Mouse (Mus musculus): ENCODE measurements around the gene Il6ra. TPM values are rescaled to one million over a fixed set of nuclear protein-coding genes. Genes with fewer than 3 reads are reported as not detected.

Il6ra gene
- 5.3 and 6.3 TPM in 2 replicates for polyA plus RNA-seq (2015; fragmentation: Nextera tagmentation; extraction: Ambion mirVana)

- H3K4me2 ChIP-seq, result peak within 1 kb of the TSS; percentile 78
- ATAC-seq (ENCODE audit: insufficient read depth), result peak; percentile 72
- H3K9ac ChIP-seq, result peak within 1 kb of the TSS; percentile 52
- peak within 1 kb of the TSS; percentile 75 for H3K27ac ChIP-seq (replicated peaks)
- 1% methylated on average over 75 of the region's 75 CpGs for WGBS (ENCODE audit: insufficient replicate concordance)
- H3K27me3 ChIP-seq, result peaks cover 68% of the 10 kb centered on the region
- H3K4me1 ChIP-seq (replicated peaks), result peaks cover 40% of the 10 kb centered on the region
- H3K36me3 ChIP-seq (replicated peaks), result no peaks in the 10 kb centered on the region
- no peaks in the 10 kb centered on the region for H3K9me3 ChIP-seq (replicated peaks)
- peak within 1 kb of the TSS; percentile 61 for H3K4me3 ChIP-seq (replicated peaks)
Observed at GRCm38 (mm10) chr3:89912543-89913391, at the start of gene Il6ra. Il6ra (minus strand) TSS chr3:89913196.

- no peak for ATAC-seq (ENCODE audit: insufficient read depth)
- 7% methylated on average over 14 of the region's 14 CpGs for WGBS (ENCODE audit: insufficient replicate concordance)
- H3K9ac ChIP-seq, result peak overlapping the region; percentile 25; the same call in 1 of the 2 replicates
- no peaks in the 10 kb centered on the region for H3K36me3 ChIP-seq (replicated peaks)
- peak overlapping the region; percentile 61 for H3K4me3 ChIP-seq (replicated peaks)
- H3K9me3 ChIP-seq (replicated peaks), result no peaks in the 10 kb centered on the region
- H3K27ac ChIP-seq (replicated peaks), result peak overlapping the region; percentile 66; the same call in 1 of the 2 replicates
- H3K27me3 ChIP-seq, result peaks cover 62% of the 10 kb centered on the region
- peaks cover 44% of the 10 kb centered on the region for H3K4me1 ChIP-seq (replicated peaks)
- peak overlapping the region; percentile 77 for H3K4me2 ChIP-seq
Observed at GRCm38 (mm10) chr3:89962059-89962750, 49.2 kb upstream of the Il6ra start.

DNA sequence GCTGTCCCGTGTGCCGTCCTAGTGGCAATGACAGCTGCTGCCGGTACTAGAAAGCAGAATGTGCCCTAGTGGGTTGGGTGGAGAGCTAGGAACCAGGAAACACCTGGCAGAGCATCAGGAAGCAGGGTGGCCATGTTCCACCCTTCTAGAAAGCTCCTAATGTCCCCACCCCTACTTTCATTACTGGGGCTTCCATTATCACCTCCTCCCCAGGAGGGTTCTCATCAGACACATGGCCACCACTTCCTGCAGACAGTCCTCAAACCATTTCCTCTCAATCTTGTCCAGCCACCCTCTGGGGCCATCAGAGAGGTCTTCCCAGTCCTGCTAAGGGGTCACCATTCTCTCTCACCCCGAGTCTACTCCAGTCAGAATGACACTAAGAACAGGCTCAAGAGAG lies 48.4 kb upstream of the Il6ra start:
- Histone ChIP-seq H3K36me3 (replicated peaks) (no peaks in the 10 kb centered on the region), H3K4me2 (peak overlapping the region; percentile 77), H3K9me3 (replicated peaks) (no peaks in the 10 kb centered on the region), H3K4me1 (replicated peaks) (peaks cover 44% of the 10 kb centered on the region), H3K4me3 (replicated peaks) (peak overlapping the region; percentile 61; the same call in 1 of the 2 replicates), H3K27ac (replicated peaks) (no peak overlapping the region), H3K27me3 (peaks cover 62% of the 10 kb centered on the region), H3K9ac (no peak overlapping the region)
- 9% methylated on average over 4 of the region's 4 CpGs for WGBS (ENCODE audit: insufficient replicate concordance)
- no peak for ATAC-seq (ENCODE audit: insufficient read depth)

DNA sequence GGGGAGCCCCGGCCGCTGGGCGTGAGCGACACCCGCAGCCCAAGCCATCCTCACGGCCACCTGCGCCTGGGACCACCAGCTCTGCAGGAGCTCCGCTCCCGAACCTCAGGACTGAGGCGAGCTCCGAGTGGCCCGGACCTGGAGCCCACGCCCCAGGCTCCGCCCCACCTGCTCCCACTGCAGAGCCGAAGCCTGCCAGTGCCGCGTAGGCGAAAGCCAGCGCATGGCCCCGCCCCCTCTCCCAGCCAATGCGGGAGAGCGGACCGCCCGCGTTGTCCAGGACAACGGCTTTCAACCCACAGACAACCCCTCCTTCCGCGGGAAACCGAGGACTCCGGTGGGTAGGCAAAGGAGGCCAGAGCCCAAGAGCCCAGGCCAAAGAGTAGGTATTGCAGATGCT lies 47.5 kb upstream of the Il6ra start:
- WGBS (ENCODE audit: insufficient replicate concordance), result under 1% methylated on average over 30 of the region's 30 CpGs
- Histone ChIP-seq H3K27ac (replicated peaks) (no peak overlapping the region), H3K4me1 (replicated peaks) (peaks cover 44% of the 10 kb centered on the region), H3K4me3 (replicated peaks) (peak overlapping the region; percentile 56), H3K36me3 (replicated peaks) (no peaks in the 10 kb centered on the region), H3K27me3 (peaks cover 62% of the 10 kb centered on the region), H3K9me3 (replicated peaks) (no peaks in the 10 kb centered on the region), H3K4me2 (peak overlapping the region; percentile 77), H3K9ac (peak overlapping the region; percentile 37; the same call in 1 of the 2 replicates)
- ATAC-seq (ENCODE audit: insufficient read depth), result peak; percentile 76

- Histone ChIP-seq H3K36me3 (replicated peaks) (no peaks in the 10 kb centered on the region), H3K4me3 (replicated peaks) (no peak overlapping the region), H3K27ac (replicated peaks) (no peak overlapping the region), H3K27me3 (peaks cover 57% of the 10 kb centered on the region), H3K4me2 (no peak overlapping the region), H3K4me1 (replicated peaks) (peaks cover 42% of the 10 kb centered on the region), H3K9me3 (replicated peaks) (no peaks in the 10 kb centered on the region), H3K9ac (no peak overlapping the region)
- no peak for ATAC-seq (ENCODE audit: insufficient read depth)
- 65% methylated on average over 4 of the region's 4 CpGs for WGBS (ENCODE audit: insufficient replicate concordance)
Observed at GRCm38 (mm10) chr3:89959435-89959834, 46.4 kb upstream of the Il6ra start.

DNA sequence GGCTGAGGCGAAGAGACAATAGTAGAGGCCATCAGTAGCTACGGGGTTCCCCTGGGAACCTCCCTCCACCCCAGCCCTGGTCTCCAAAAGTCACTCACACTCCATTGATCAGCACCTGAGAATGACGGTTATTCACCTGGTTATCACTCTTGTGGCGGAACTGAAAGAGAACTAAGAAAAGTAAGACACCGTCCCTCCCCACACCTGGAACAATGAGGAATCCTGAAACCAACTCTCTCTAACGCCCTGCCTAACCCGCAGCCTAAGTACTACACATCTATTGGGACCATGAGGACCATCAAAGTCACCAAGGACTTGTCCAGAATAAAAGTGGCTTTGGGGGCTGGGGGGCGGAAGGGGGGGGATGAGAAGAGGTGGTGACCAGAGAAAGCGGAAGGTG lies 44.9 kb upstream of the Il6ra start:
- Histone ChIP-seq H3K9me3 (replicated peaks) (no peaks in the 10 kb centered on the region), H3K4me2 (no peak overlapping the region), H3K36me3 (replicated peaks) (no peaks in the 10 kb centered on the region), H3K27me3 (peaks cover 41% of the 10 kb centered on the region), H3K4me3 (replicated peaks) (no peak overlapping the region), H3K27ac (replicated peaks) (no peak overlapping the region), H3K9ac (no peak overlapping the region), H3K4me1 (replicated peaks) (peaks cover 33% of the 10 kb centered on the region)
- ATAC-seq (ENCODE audit: insufficient read depth), result no peak
- 73% methylated on average over 9 of the region's 9 CpGs for WGBS (ENCODE audit: insufficient replicate concordance)

- WGBS (ENCODE audit: insufficient replicate concordance), result 64% methylated on average over 7 of the region's 7 CpGs
- H3K27ac ChIP-seq (replicated peaks), result no peak overlapping the region
- ATAC-seq (ENCODE audit: insufficient read depth), result no peak
- no peaks in the 10 kb centered on the region for H3K9me3 ChIP-seq (replicated peaks)
- H3K36me3 ChIP-seq (replicated peaks), result peaks cover 5% of the 10 kb centered on the region; the same call in 1 of the 2 replicates
- H3K4me1 ChIP-seq (replicated peaks), result peaks cover 18% of the 10 kb centered on the region
- H3K9ac ChIP-seq, result no peak overlapping the region
- H3K4me2 ChIP-seq, result no peak overlapping the region
- H3K27me3 ChIP-seq, result peaks cover 26% of the 10 kb centered on the region
- no peak overlapping the region for H3K4me3 ChIP-seq (replicated peaks)
Observed at GRCm38 (mm10) chr3:89956177-89956971, 43.4 kb upstream of the Il6ra start.

DNA sequence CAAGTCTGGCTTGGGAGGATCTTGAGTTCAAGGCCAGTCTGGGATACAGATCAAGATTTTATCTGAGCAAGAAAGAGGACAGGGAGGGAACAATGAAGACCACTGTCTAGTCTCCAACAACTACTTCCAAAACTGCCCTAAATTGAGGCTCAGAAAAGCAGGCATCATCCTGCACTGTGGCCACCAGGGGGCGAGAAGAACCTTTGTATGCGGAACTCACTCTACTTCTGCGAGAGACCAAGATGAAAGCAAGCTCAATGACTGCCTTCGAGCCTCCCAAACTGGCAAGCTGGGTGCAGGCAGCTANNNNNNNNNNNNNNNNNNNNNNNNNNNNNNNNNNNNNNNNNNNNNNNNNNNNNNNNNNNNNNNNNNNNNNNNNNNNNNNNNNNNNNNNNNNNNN lies 40.4 kb upstream of the Il6ra start:
- no peak overlapping the region for H3K9ac ChIP-seq
- H3K27me3 ChIP-seq, result no peaks in the 10 kb centered on the region
- H3K4me3 ChIP-seq (replicated peaks), result no peak overlapping the region
- no peaks in the 10 kb centered on the region for H3K4me1 ChIP-seq (replicated peaks)
- H3K36me3 ChIP-seq (replicated peaks), result peaks cover 14% of the 10 kb centered on the region; the same call in 1 of the 2 replicates
- no peak overlapping the region for H3K4me2 ChIP-seq
- no peak for ATAC-seq (ENCODE audit: insufficient read depth)
- no peak overlapping the region for H3K27ac ChIP-seq (replicated peaks)
- H3K9me3 ChIP-seq (replicated peaks), result no peaks in the 10 kb centered on the region
- WGBS (ENCODE audit: insufficient replicate concordance), result 3% methylated on average over 4 of the region's 4 CpGs

DNA sequence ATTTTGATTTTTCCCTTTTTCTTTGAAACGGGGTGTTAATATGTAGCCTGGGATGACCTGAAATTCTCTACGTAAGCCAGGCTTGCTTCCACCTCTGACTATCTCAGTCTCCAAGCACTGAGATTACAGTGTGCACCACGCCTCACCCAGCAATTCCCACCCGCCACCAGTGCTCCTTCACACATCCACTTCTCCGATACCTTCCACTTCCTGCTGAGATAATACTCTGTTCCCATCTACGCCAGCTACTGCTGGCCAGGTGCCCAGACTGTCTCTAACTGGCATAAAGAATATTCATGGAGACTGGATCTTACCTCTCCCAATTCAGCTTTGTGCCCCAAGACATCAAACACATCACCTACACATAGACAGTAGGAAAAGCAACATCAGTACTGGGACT lies 35.7 kb upstream of the Il6ra start:
- 67% methylated on average over 6 of the region's 6 CpGs for WGBS (ENCODE audit: insufficient replicate concordance)
- Histone ChIP-seq H3K4me2 (no peak overlapping the region), H3K4me1 (replicated peaks) (no peaks in the 10 kb centered on the region), H3K36me3 (replicated peaks) (peaks cover 39% of the 10 kb centered on the region), H3K27ac (replicated peaks) (no peak overlapping the region), H3K9ac (no peak overlapping the region), H3K27me3 (no peaks in the 10 kb centered on the region), H3K9me3 (replicated peaks) (no peaks in the 10 kb centered on the region), H3K4me3 (replicated peaks) (no peak overlapping the region)
- no peak for ATAC-seq (ENCODE audit: insufficient read depth)

DNA sequence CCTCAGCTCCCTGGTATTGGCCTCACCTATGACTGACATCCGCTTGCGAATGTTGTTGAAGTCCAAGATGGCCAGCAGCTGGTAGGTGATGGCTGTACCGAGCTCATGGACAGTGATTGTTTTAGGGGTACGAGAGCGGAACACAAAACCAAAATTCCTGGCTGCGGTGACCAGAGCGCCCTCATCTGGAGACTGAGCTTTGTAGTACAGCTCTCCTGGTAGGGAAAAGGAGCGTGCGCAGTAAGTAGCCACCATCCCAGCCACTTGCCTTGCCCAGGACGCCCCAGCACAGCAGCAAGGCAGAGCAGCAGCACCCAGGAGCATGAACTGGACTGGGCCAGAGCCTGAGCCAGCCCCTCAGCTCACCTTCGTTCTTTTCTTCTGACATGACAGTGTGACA lies 35.0 kb upstream of the Il6ra start:
- Histone ChIP-seq H3K9me3 (replicated peaks) (no peaks in the 10 kb centered on the region), H3K9ac (no peak overlapping the region), H3K27ac (replicated peaks) (no peak overlapping the region), H3K27me3 (no peaks in the 10 kb centered on the region), H3K4me1 (replicated peaks) (no peaks in the 10 kb centered on the region), H3K36me3 (replicated peaks) (peaks cover 39% of the 10 kb centered on the region), H3K4me2 (no peak overlapping the region), H3K4me3 (replicated peaks) (no peak overlapping the region)
- ATAC-seq (ENCODE audit: insufficient read depth), result no peak
- WGBS (ENCODE audit: insufficient replicate concordance), result 80% methylated on average over 11 of the region's 11 CpGs
